Mouse (Mus musculus): ENCODE data around the gene Slc9a9.

GRCm38 (mm10) chr9:94882517-94882916 is 212.8 kb downstream of the Slc9a9 start:
- no peak for TF ChIP-seq CTCF (IDR thresholded peaks at IDR 0.05; ENCODE audit: low read depth)
- no peak for TF ChIP-seq EP300 (IDR thresholded peaks at IDR 0.05; ENCODE audit: low read depth)
